Mouse (Mus musculus): ENCODE results near the gene Tstd1.

The Tstd1 gene

GRCm38 (mm10) chr1:171413608-171414007 is 5.1 kb upstream of the Tstd1 start:
- 81% methylated on average over 8 of the region's 8 CpGs for WGBS

DNA sequence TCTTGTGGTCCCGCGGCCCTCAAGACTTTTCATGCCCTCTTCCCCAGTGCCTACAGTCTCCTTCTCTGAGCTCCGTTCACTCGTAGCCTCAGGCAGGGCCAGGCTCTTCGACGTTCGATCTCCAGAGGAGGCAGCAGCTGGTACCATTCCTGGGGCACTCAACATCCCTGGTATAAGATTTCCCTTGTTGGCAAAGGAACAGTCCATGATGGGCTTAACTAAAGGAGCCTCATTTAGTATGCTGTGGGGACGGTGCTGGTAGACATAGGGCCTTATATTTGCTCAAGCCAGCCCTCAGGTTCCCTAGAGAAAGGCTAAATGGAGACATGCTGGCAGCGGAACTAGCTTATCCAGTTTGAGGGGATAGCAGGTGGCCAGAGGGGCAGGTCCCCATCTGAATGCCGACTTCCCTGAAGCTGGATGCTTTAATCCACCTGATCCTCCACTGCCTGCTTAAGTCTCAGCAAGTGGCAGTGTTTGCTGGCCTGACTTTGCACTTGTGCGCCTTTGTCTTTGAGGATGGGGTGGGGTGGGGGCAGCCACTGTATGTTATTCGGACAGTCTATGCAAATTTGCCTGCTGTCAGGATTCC is 715 bp downstream of the Tstd1 start:
- WGBS, result 55% methylated on average over 12 of the region's 12 CpGs

DNA sequence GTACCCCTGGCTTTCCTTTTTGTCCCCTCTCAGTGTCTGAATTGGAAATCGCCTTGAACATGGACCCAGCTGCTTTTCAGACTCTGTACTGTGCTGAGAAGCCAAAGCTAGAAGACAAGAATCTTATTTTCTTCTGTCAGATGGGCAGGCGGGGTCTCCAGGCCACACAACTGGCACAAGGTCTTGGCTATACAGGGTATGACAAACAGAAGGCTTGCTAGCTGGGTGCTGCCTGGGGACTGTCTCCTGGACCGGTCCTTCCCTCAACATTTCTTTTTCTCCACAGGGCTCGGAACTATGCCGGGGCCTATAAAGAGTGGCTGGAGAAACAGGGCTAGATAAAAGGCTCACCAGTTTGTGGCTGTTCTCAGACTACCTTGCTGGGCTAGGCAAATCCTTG is 1.2 kb downstream of the Tstd1 start:
- WGBS, result 82% methylated on average over 5 of the region's 5 CpGs

- WGBS, result 91% methylated on average over 8 of the region's 8 CpGs
These were observed 3.9 kb downstream of the Tstd1 start for GRCm38 (mm10) chr1:171422504-171423095.

- WGBS, result 58% methylated on average over 5 of the region's 5 CpGs
These were observed 6.0 kb downstream of the Tstd1 start for GRCm38 (mm10) chr1:171424638-171425037.

DNA sequence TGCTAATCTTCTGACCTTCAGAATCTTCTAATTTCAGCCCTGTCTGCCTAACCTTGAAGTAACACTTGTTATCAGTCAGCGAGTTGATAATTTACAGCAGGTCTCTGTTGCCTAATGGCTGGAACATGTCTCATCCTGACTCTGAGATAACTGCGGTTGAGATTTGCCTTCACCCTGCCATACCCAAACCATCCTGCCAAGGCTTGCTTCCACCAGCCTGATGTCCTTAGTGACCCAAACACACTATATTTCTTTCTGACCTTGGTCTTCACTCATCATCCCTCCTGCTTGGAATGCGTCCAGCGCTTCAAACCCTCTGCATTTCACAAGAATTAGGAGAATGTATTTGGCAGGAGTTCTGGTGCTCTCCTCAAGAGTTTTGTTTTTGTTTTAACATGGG is 6.5 kb downstream of the Tstd1 start:
- WGBS, result 84% methylated on average over 4 of the region's 4 CpGs

- 77% methylated on average over 5 of the region's 5 CpGs for WGBS
These were observed 13.5 kb downstream of the Tstd1 start for GRCm38 (mm10) chr1:171432158-171432557.

DNA sequence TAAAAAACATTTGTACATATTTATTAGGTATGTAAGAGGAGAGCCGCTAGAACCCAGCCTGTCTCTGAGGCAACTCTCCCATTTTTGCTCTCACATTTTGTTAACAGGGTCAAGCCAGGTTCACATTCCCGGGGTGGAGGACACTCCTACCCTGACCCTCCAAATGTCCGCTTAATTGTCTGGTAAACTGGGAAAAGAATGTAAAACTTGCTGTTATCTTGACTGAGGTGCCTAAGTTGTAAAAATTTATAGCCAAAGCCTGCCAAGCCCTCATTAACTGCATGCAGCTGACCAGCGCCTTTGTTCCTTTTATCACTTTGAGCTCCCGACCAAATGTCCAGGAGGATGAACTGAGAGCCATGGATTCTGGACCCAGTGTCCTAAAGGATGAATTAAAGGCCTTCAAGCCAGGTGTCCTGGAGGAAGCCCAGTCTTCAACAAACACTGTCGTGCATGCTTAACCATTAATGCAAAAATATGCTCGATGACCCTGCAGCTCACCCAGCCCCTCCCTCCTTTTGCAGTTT is 16.7 kb downstream of the Tstd1 start:
- WGBS, result 80% methylated on average over 7 of the region's 7 CpGs

GRCm38 (mm10) chr1:171435974-171436373 is 17.3 kb downstream of the Tstd1 start:
- WGBS, result 93% methylated on average over 1 of the region's 1 CpGs

DNA sequence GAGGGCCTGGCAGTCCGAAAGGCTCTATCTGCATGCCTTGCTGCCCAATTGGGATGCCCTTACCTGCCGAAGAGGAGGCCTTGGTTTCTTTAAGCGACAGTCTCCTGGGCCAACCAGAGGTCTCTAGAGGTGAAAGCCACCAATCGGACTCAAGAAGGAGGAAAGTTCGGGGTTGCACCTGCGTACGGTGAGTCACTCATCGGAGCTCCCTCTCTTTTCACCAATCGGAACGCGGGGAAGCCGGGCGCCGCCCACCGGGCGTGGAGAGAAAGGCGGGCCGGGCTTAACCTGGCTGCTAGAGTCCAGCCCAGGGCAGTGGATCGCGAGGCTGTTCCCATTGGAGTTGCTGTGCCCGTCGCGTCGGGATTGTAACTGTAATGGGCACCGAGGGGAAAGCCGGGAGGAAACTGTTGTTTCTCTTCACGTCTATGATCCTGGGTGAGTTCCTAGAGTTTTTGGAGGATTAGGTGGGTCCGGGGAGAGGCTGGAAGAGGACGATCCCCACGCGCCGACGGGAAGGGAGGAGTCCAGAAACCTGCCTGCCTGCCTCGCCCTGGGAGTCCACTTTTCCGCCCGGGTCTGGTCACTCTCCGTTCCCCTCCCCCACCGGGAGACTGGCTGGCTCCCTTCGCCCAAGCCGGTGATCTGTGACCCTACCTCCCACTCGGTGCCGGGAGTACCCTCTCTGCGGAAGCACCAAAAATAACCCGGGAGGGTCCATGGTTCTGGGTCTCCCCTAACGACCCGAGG is 18.8 kb downstream of the Tstd1 start, which contains the start of gene F11r:
TSS of gene F11r (plus strand) at position 272 of the 750 bp plus-strand sequence.
- WGBS, result 4% methylated on average over 46 of the region's 46 CpGs

GRCm38 (mm10) chr1:171438014-171438670 is 19.5 kb downstream of the Tstd1 start:
- WGBS, result 21% methylated on average over 18 of the region's 18 CpGs

DNA sequence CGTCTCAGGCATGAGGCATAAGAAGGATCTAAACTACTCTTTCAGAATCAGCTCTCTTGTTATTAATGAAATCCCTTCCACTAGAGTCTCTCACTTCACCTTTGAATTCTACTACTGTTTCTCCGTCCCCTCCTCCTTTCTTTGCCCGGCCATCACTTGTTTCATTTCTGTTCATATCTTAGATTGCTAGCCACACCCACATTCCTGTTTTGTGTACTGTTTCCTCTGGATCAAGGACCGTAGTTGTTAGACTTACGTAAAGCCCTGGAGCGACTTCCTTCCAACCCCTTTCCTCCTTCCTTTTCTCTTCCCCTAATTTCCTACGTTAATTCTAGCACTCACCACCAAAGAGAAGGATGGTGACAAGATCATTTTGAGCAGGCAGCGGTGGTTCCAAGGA is 20.4 kb downstream of the Tstd1 start:
- whole genome bisulfite sequencing, result 66% methylated on average over 8 of the region's 8 CpGs

- WGBS, result 37% methylated on average over 9 of the region's 9 CpGs
These were observed 21.5 kb downstream of the Tstd1 start for GRCm38 (mm10) chr1:171440025-171440725.

GRCm38 (mm10) chr1:171441466-171442412 is 23.1 kb downstream of the Tstd1 start:
- WGBS, result 61% methylated on average over 7 of the region's 7 CpGs

DNA sequence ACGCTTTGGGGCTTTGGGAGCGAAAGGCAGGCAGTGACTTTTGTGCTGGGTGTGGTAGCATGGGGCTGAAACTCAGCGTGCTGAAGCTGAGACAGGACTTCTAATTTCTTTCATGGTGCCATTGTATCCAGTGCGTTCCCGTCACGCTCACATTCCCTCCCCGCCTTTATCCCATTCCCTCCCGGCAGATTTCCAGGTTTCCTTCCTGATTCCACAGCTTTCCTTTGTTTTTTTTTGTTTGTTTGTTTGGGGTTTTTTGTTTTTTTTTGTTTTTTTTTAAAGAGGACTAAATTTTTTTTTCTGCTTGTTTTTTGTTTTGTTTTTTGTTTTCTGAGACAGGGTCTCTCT is 23.7 kb downstream of the Tstd1 start:
- WGBS, result 69% methylated on average over 8 of the region's 8 CpGs

DNA sequence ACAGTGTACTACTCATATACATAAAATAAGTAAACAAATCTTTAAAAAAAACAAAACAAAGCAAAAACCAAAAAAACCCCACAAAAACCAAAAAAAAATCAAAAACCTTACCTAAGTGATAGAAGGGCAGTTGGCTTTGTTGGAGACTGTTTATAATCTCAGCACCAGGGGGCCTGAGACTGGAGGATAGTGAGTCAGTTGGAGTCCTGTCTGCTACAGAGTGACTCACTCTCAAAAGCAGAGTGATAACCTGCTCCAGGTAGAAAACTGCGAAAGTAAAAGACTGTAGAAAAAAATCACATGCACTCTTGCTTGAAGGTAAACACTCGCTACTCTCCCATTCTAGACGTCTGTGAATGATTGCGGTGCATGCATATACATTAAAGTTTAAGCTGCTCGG is 26.4 kb downstream of the Tstd1 start:
- WGBS, result 79% methylated on average over 5 of the region's 5 CpGs

DNA sequence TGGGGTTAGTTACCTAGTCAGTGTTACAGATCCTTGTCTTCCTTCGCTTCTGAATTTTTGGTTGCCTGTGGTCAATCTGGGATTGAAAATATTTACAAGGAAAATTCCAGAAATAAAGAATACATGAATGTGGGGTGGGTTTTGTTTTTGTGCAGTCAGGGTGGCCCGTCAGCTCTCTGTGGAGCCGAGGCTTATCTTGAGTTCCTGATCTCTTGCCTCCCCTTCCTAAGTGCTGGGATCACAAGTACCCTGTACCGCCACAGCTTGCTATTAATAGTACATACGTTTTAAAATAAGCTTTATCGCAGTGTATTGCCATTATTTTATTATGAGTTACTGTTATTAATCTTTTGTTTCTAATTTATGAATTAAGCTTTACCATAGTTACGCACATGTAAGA is 28.2 kb downstream of the Tstd1 start:
- WGBS, result 74% methylated on average over 7 of the region's 7 CpGs

- WGBS, result 71% methylated on average over 10 of the region's 10 CpGs
These were observed 29.0 kb downstream of the Tstd1 start for GRCm38 (mm10) chr1:171447692-171448091.

- WGBS, result 82% methylated on average over 11 of the region's 11 CpGs
These were observed 31.4 kb downstream of the Tstd1 start for GRCm38 (mm10) chr1:171450062-171450461.

DNA sequence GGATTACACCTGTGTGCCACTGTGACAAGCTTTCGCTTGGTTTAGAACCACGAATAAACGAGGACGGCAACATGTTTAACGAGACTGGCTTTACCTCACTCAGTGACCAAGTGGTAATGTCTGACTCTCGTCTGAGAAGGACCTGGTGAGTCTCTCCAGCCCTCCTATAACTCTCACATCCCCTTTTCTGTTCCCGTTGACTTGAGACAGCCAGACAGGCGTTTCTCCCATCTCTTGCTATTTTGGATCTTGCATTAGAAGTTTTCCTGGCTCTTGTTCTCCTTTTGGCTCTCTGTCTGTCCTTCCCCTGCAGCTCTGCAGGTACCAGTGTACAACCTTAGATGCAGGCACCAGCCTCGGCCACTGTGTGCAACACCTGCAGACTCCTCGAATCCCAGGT is 32.3 kb downstream of the Tstd1 start:
- 77% methylated on average over 10 of the region's 10 CpGs for WGBS

DNA sequence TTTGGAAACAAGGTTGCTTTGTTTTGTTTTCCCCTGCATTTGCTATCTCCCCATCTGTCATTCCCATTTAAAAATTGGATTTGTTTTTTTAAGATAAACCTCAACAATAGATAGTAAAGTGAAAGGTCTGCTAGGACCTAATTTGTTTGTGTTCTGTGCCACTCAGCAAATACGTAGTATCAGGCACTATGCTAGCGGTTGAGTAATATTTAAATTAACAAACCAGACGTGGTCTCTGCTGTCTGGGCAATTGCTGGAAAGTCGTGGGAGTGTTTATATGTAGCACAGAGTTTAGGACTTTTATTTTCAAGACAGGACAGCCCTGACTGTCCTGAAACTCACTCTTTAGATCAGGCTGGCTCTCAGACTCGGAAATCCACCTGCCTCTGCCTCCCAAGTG is 33.9 kb downstream of the Tstd1 start:
- 69% methylated on average over 5 of the region's 5 CpGs for WGBS
